Mouse (Mus musculus) ES-E14 (cell line): ENCODE data around the gene Tmem151a. TPM values are rescaled to one million over a fixed set of nuclear protein-coding genes. Genes with fewer than 3 reads are reported as not detected.

Experiments
- DNase-seq: peaks from one replicate; pipeline ENCODE4 v3.0.0-alpha.2; 2013; ENCODE audit warnings: low read depth, low spot score
- H3K27ac ChIP-seq: 2 replicates; pipeline ENCODE4 v1.5.1; 2012; ENCODE audit warnings: low read depth, mild to moderate bottlenecking, low read length, moderate library complexity, mixed read lengths; ENCODE audit not compliant: poor library complexity, insufficient read depth, severe bottlenecking
- H3K36me3 ChIP-seq: 2 replicates; pipeline ENCODE4 v1.6.1; 2012; ENCODE audit warnings: mild to moderate bottlenecking, low read length, moderate library complexity, mixed read lengths; ENCODE audit not compliant: control insufficient read depth, poor library complexity, insufficient read depth, severe bottlenecking
- H3K4me1 ChIP-seq, 2 experiments: fragments of 150-350 bp in 1 of 2; sonication (generic) in 1 of 2; 2 replicates each; pipeline ENCODE4 v1.6.1; 2012; ENCODE audit warnings: low read length in 2 of 2, mild to moderate bottlenecking in 1 of 2, mixed read lengths in 1 of 2; ENCODE audit not compliant: control insufficient read depth in 2 of 2, insufficient read depth in 2 of 2, poor library complexity in 1 of 2
- H3K4me3 ChIP-seq, 2 experiments: fragments of 150-350 bp in 1 of 2; sonication (generic) in 1 of 2; 2 replicates each; pipeline ENCODE4 v1.5.1; 2012; ENCODE audit warnings: low read length in 2 of 2, low read depth in 1 of 2, mild to moderate bottlenecking in 1 of 2, mixed read lengths in 1 of 2; ENCODE audit not compliant: insufficient read depth in 1 of 2, poor library complexity in 1 of 2, severe bottlenecking in 1 of 2
- H3K9ac ChIP-seq: 2 replicates; pipeline ENCODE4 v1.6.1; 2012; ENCODE audit warnings: low read depth, mild to moderate bottlenecking, low read length, mixed read lengths; ENCODE audit not compliant: poor library complexity, insufficient read depth, severe bottlenecking
- H3K9me3 ChIP-seq: fragments of 150-350 bp; sonication (generic); 2 replicates; pipeline ENCODE4 v1.6.1; 2012; ENCODE audit warnings: low read depth, mild to moderate bottlenecking, low read length; ENCODE audit not compliant: control insufficient read depth, insufficient read depth
- CHD2 ChIP-seq: IDR thresholded peaks from 2 replicates; pipeline ENCODE4 v1.6.1; 2014; ENCODE audit warnings: mild to moderate bottlenecking, low read depth, low read length, inconsistent platforms
- HCFC1 ChIP-seq: IDR thresholded peaks from 2 replicates; pipeline ENCODE4 v1.6.1; 2012; ENCODE audit warnings: low read length, inconsistent platforms, borderline replicate concordance; ENCODE audit not compliant: insufficient read depth
- MAFK ChIP-seq: IDR thresholded peaks from 2 replicates; pipeline ENCODE4 v1.6.1; 2014; ENCODE audit warnings: mild to moderate bottlenecking, low read depth, low read length, inconsistent platforms; ENCODE audit not compliant: insufficient read depth
- ZC3H11A ChIP-seq: IDR thresholded peaks from 2 replicates; pipeline ENCODE4 v1.6.1; 2012; ENCODE audit warnings: low read depth, mild to moderate bottlenecking, inconsistent platforms, low read length, borderline replicate concordance
- ZNF384 ChIP-seq: IDR thresholded peaks from 2 replicates; pipeline ENCODE4 v1.6.1; 2012; ENCODE audit warnings: low read depth, low read length, inconsistent platforms
- in situ Hi-C, 2 experiments: fragments of 600-800 bp; cut with MboI; formaldehyde crosslinking; loops; one replicate each; pipeline ENCODE4 v1.15.1; 2025; ENCODE audit warnings: low sequenced_read_pairs in 2 of 2, inconsistent platforms in 1 of 2; ENCODE audit not compliant: unreplicated experiment in 2 of 2
- total RNA-seq: library from RNA; depleted of rRNA; stranded (reverse); fragments of 300-350 nt; gene quantifications from 2 replicates; pipeline ENCODE4 v1.2.3, GENCODE M21; 2012

Tmem151a gene
- total RNA-seq, 1 experiment = 0.89 TPM

DNA sequence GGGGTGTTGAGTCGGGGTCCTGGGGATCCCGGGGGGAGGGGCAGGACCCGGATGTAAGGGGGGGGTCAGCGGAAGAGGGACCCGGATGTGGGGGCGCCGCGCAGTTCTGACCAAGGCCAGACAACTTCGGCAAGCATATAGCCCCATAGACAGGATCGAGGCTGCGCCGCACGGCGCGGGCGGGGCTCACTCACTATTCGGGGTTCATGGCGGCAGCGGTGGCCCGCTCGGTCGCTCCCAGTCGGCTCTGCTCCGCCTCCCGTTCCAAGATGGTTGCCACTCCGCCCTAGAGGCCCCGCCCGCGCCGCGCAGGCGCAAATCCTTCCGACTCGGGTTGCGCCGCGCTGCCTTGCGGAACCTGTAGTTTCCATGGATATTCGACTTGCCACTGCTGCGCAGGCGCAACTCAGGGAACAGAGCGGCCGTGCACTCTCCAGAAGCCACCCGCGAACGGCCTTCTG is 21.4 kb upstream of the Tmem151a start, which contains the start of gene Rab1b:
TSS of gene Rab1b (minus strand) at position 342 of the 461 bp plus-strand sequence.
- peaks cover 29% of the 10 kb centered on the region for H3K36me3 ChIP-seq
- peak; percentile 96 for DNase-seq
- peak within 1 kb of the TSS; percentile 89 to 97 for H3K4me3 ChIP-seq
- H3K27ac ChIP-seq = peak within 1 kb of the TSS; percentile 88
- peak within 1 kb of the TSS; percentile 96 for H3K9ac ChIP-seq
- TF ChIP-seq ZC3H11A (no peak), HCFC1 (peak; percentile 96), MAFK (no peak), CHD2 (no peak), ZNF384 (no peak)
- no peaks in the 10 kb centered on the region for H3K9me3 ChIP-seq
- peaks cover 0 to 17% of the 10 kb centered on the region in 2 experiments; a peak in 2 of 4 replicates for H3K4me1 ChIP-seq
- in situ Hi-C loops = no loop called here

DNA sequence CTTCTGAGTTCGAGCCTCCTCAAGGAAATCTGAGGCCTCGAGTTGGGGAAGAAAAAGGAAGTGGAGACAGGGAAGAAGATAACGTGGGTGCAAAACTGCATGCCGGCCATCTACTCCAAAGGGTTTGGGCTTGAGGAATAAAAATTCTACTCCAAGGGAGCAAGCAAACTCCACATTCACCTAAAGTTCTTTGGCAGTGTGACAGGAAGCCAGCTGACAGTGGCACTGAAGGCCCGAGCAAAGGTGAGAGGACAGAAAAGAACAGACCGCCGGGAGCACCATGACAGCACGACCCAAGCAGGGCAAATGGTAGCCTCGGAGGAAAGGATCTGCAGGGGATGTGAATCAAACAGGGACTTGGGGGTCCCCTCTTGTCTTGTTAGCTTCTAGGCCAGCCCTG is 20.7 kb upstream of the Tmem151a start:
- in situ Hi-C loops = no loop called here
- peaks cover 30% of the 10 kb centered on the region for H3K36me3 ChIP-seq
- TF ChIP-seq ZC3H11A (no peak), ZNF384 (no peak), CHD2 (no peak), MAFK (no peak), HCFC1 (no peak)
- H3K27ac ChIP-seq = peak overlapping the region; percentile 88; the same call in 1 of the 2 replicates
- DNase-seq = no peak
- H3K9me3 ChIP-seq = no peaks in the 10 kb centered on the region
- H3K9ac ChIP-seq = peak overlapping the region; percentile 96
- peak overlapping the region; percentile 89 to 97 for H3K4me3 ChIP-seq
- peaks cover 0 to 17% of the 10 kb centered on the region in 2 experiments; a peak in 2 of 4 replicates for H3K4me1 ChIP-seq

DNA sequence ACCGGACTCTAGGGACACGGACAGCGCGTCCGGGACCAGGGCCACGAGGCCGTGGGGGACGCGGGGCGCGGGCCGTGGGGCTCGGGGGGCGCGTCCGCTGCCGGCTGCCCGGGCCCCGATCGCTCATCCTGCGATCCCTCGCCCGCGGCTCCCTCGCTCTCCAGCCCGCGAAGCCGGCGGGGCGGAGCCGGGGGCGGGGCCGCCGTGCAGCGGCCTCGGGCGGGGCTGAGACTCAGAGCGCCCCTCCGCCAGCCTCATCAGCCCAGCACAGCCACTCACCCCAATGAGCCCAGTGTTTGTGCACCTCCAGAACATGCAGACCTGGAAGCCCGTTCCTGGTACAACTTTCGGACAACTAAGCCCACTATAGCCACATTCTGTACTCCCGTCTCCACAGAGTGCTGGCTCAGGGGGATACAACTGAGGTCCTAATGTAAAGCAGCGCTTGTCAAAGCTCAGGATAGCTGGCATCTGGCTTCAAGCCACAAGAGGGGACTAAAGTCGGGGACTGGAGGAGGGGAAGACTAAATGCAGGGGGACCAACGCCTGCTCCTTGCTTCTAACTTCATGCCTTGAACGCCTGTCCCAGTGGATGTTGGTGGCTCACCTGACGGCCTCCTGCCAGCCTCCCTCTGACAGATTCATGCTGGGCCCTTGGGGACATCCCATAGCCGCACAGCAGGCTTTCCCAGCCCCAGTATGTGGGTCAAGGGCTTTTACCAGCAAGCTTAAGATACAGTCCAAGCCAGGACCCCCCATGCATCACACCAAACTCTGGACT is 13.2 kb upstream of the Tmem151a start, which contains the start of gene Cnih2:
TSS of gene Cnih2 (minus strand) at position 159 of the 781 bp plus-strand sequence.
- no peak within 1 kb of the TSS for H3K27ac ChIP-seq
- peaks cover 31% of the 10 kb centered on the region for H3K36me3 ChIP-seq
- no peaks in the 10 kb centered on the region for H3K9me3 ChIP-seq
- no peak for DNase-seq
- in situ Hi-C loops = no loop called here
- TF ChIP-seq ZNF384 = no peak
- TF ChIP-seq ZC3H11A = no peak
- no peak for TF ChIP-seq MAFK
- TF ChIP-seq HCFC1 = no peak
- TF ChIP-seq CHD2 = no peak
- peaks cover 0 to 20% of the 10 kb centered on the region in 2 experiments; a peak in 1 of 4 replicates for H3K4me1 ChIP-seq
- peak within 1 kb of the TSS; percentile 64 to 72; a peak in 3 of 4 replicates for H3K4me3 ChIP-seq
- peak within 1 kb of the TSS; percentile 74 for H3K9ac ChIP-seq

DNA sequence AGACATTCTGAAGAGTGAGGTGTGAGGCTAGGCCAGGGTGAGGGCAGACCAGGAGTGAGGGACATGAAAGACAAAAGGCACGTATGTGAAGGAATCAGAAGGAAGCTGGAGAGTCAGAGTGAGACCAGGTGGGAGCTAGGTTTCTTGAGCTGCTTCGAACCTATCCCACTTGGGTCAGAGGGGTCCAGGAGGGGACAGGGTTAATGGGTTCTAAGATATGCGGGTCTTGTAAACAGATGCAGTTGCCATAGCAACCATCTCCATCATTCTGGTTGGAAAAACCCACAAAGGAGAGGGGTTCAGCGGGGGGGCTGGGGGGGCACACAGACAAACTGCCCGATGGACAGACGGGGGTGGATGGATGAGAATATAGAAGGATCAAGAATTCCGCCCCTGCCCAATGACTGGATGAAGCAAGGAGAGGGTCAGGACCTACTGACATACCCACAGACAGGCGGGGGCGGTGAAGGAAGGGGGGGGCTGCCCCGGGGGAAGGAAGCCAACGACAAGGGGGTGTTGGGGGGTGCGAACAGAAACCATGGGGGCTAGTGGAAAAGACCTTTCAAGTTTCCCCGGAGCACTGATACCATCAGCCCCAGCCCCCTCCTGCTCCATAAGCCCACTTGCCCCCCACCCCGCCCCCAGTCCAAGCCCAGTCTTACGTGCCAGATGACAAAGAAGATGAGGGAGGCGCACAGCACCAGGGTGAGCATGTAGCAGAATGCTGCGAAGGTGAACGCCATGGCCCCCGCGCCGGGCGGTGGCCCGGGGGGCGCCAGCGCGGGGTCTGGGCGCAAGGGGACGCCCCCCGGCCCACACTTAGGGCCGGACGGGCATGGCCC is 12.4 kb upstream of the Tmem151a start:
- Histone ChIP-seq H3K4me1 (peaks cover 0 to 20% of the 10 kb centered on the region in 2 experiments; a peak in 1 of 4 replicates), H3K9me3 (no peaks in the 10 kb centered on the region), H3K4me3 (peak overlapping the region; percentile 64 to 72; a peak in 3 of 4 replicates), H3K27ac (no peak overlapping the region), H3K36me3 (peaks cover 24% of the 10 kb centered on the region), H3K9ac (peak overlapping the region; percentile 74)
- TF ChIP-seq ZNF384 = no peak
- TF ChIP-seq MAFK = no peak
- no peak for TF ChIP-seq ZC3H11A
- TF ChIP-seq HCFC1 = no peak
- no peak for TF ChIP-seq CHD2
- in situ Hi-C loops = no loop called here
- DNase-seq = no peak
